Mouse (Mus musculus): Measurements from ENCODE around the gene Proser3.

Gene Proser3

DNA sequence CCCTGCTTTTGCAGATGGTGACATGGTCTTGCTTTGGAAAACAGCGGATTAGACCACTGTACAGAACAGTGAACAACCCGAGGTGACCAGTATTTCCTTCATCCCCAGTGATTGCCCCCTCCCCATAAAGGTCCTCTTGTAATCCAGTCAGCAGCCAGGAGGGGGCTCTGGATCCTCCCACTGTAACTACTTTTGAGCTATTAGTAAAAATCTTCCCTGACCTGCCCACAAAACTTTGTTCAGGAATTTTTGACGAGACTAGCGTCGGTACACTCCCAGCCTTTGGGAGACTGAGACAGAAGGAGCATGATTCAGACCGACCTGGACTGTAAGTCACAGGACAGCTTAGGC, 61.2 kb downstream of the Proser3 start:
- CTCF ChIA-PET, result no interaction called here

DNA sequence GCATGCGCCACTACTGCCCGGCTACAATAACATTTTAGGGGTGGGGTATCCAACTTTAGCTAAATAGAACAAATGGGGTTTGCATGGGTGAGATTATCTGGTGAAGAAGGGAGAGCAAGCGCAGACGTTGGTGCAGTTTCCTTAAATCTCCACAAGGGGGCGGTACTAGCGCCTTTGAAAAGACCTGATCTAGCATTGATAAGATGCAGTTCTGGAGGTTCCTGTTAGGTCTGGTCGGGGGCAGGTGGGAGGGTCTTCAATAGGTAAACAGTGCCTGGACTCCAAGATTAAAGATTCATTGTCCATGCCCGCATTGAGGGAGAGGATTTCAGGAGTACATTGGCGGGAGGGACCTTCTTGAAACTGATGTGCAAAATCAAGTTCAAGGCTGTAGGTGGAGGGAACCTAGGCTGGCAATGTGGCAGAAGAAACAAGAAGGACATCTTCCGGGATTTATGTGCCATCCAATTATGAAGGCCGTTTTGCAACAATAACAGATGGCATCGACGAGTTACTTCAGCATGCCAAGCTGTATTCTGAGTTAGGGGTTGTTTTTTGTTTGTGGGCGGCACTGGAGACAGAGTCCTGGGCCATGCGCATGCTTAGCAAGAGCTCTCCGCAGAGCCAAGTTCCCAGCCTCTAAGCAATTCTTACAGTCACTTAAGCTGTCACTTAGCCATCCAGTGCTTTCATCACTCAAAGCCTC, 61.7 kb downstream of the Proser3 start:
- CTCF ChIA-PET, result no interaction called here

Measured in spleen, embryonic (tissue).